Mouse (Mus musculus) lung, embryonic 14.5 days (tissue): Measurements from ENCODE around the gene Rpl31. TPM values are rescaled to one million over a fixed set of nuclear protein-coding genes. Genes with fewer than 3 reads are reported as not detected.

Experiments used
- ATAC-seq: fragments of 200-750 bp; cut with Nextera tagmentation; 2 replicates; pipeline ENCODE4 v1.8.0; 2017; ENCODE audit warnings: mild to moderate bottlenecking, moderate TSS enrichment, moderate library complexity; ENCODE audit not compliant: insufficient read depth
- DNase-seq: peaks from one replicate; pipeline ENCODE4 v3.0.0-alpha.2; 2015
- H3K27ac ChIP-seq: fragments of 300-500 bp; sonication (generic); 2 replicates; pipeline ENCODE4 v1.5.1; 2014; ENCODE audit warnings: low read depth, mild to moderate bottlenecking, moderate library complexity
- H3K27me3 ChIP-seq: fragments of 300-500 bp; sonication (generic); 2 replicates; pipeline ENCODE4 v1.6.1; 2014; ENCODE audit warnings: low read length, control low read depth; ENCODE audit not compliant: insufficient read depth
- H3K36me3 ChIP-seq: fragments of 300-500 bp; sonication (generic); 2 replicates; pipeline ENCODE4 v1.6.1; 2014; ENCODE audit warnings: control low read depth; ENCODE audit not compliant: insufficient read depth
- H3K4me1 ChIP-seq: fragments of 300-500 bp; sonication (generic); 2 replicates; pipeline ENCODE4 v1.6.1; 2014; ENCODE audit warnings: antibody characterized with exemption, control low read depth; ENCODE audit not compliant: insufficient read depth
- H3K4me2 ChIP-seq: fragments of 300-500 bp; sonication (generic); 2 replicates; pipeline ENCODE4 v1.6.1; 2014; ENCODE audit warnings: mild to moderate bottlenecking
- H3K4me3 ChIP-seq: fragments of 300-500 bp; sonication (generic); 2 replicates; pipeline ENCODE4 v1.5.1; 2014; ENCODE audit warnings: low read depth, low read length
- H3K9ac ChIP-seq: fragments of 300-500 bp; sonication (generic); 2 replicates; pipeline ENCODE4 v1.6.1; 2014
- H3K9me3 ChIP-seq: fragments of 300-500 bp; sonication (generic); 2 replicates; pipeline ENCODE4 v1.6.1; 2016; ENCODE audit warnings: low read depth, low read length, control low read depth
- CTCF ChIP-seq: IDR thresholded peaks from 2 replicates; pipeline ENCODE4 v1.5.1; 2016; ENCODE audit warnings: antibody characterized with exemption, low read depth
- WGBS: fragments of 180-500 bp; shearing (Covaris S2); extraction: QIAGEN DNeasy Blood & Tissue Kit; methylation state at CpG from one replicate; pipeline ENCODE4 v1.1.7; 2014; 5-methylcytosine and 5-hydroxymethylcytosine counted together
- polyA plus RNA-seq: library from polyadenylated mRNA; unstranded; fragments of >200 nt; fragmentation: Nextera tagmentation; extraction: Ambion mirVana; gene quantifications from 2 replicates; pipeline ENCODE4 v1.2.1, GENCODE M21; 2014

Gene Rpl31
- polyA plus RNA-seq, 1 experiment from 2014 or later, result 719 TPM

GRCm38 (mm10) chr1:39365562-39365961, 2.1 kb upstream of the Rpl31 start:
- Histone ChIP-seq H3K4me2 (no peak overlapping the region), H3K9me3 (no peaks in the 10 kb centered on the region), H3K4me3 (no peak overlapping the region), H3K27me3 (no peaks in the 10 kb centered on the region), H3K27ac (no peak overlapping the region), H3K4me1 (0 out of 2 replicates have a peak, but pooled peaks cover 3% of the 10 kb centered on the region), H3K9ac (no peak overlapping the region), H3K36me3 (peaks cover 12% of the 10 kb centered on the region)
- 88% methylated on average over 1 of the region's 1 CpGs for WGBS
- TF ChIP-seq CTCF, result no peak
- DNase-seq, result no peak
- no peak for ATAC-seq

- no peak for TF ChIP-seq CTCF
- H3K27me3 ChIP-seq, result no peaks in the 10 kb centered on the region
- ATAC-seq (peak; percentile 26; the same call in 1 of the 2 replicates), DNase-seq (no peak)
- H3K9ac ChIP-seq, result peak overlapping the region; percentile 45
- H3K4me3 ChIP-seq, result peak overlapping the region; percentile 87
- 0 out of 2 replicates have a peak, but pooled peaks cover 3% of the 10 kb centered on the region for H3K4me1 ChIP-seq
- H3K27ac ChIP-seq, result no peak overlapping the region
- no peaks in the 10 kb centered on the region for H3K9me3 ChIP-seq
- WGBS, result 24% methylated on average over 6 of the region's 6 CpGs
- peaks cover 27% of the 10 kb centered on the region for H3K36me3 ChIP-seq
- peak overlapping the region; percentile 67 for H3K4me2 ChIP-seq
Measured at GRCm38 (mm10) chr1:39367045-39367444, 597 bp upstream of the Rpl31 start.

- DNase-seq (no peak), ATAC-seq (peak; percentile 39)
- H3K27ac ChIP-seq, result peak overlapping the region; percentile 91
- no peaks in the 10 kb centered on the region for H3K27me3 ChIP-seq
- no peak for TF ChIP-seq CTCF
- peak overlapping the region; percentile 98 for H3K9ac ChIP-seq
- peaks cover 40% of the 10 kb centered on the region for H3K36me3 ChIP-seq
- H3K4me2 ChIP-seq, result peak overlapping the region; percentile 92
- under 1% methylated on average over 34 of the region's 34 CpGs for WGBS
- H3K4me3 ChIP-seq, result peak overlapping the region; percentile 87
- H3K9me3 ChIP-seq, result no peaks in the 10 kb centered on the region
- H3K4me1 ChIP-seq, result 0 out of 2 replicates have a peak, but pooled peaks cover 3% of the 10 kb centered on the region
Measured at GRCm38 (mm10) chr1:39368267-39368841, 712 bp downstream of the Rpl31 start.

- TF ChIP-seq CTCF, result no peak
- WGBS, result 79% methylated on average over 6 of the region's 6 CpGs
Measured at GRCm38 (mm10) chr1:39370431-39370830, 2.8 kb downstream of the Rpl31 start.

GRCm38 (mm10) chr1:39372220-39372843, 4.7 kb downstream of the Rpl31 start:
- Histone ChIP-seq H3K9me3 (no peaks in the 10 kb centered on the region), H3K36me3 (peaks cover 62% of the 10 kb centered on the region), H3K4me3 (no peak overlapping the region), H3K4me1 (0 out of 2 replicates have a peak, but pooled peaks cover 3% of the 10 kb centered on the region), H3K9ac (no peak overlapping the region), H3K4me2 (no peak overlapping the region), H3K27me3 (no peaks in the 10 kb centered on the region), H3K27ac (no peak overlapping the region)
- ATAC-seq (no peak), DNase-seq (no peak)
- 75% methylated on average over 8 of the region's 8 CpGs for WGBS
- no peak for TF ChIP-seq CTCF

More at GRCm38 (mm10) chr1:39370431-39370830, 2.8 kb downstream of the Rpl31 start:
- Histone ChIP-seq H3K4me1 (0 out of 2 replicates have a peak, but pooled peaks cover 3% of the 10 kb centered on the region), H3K27ac (no peak overlapping the region), H3K4me2 (no peak overlapping the region), H3K9ac (no peak overlapping the region), H3K9me3 (no peaks in the 10 kb centered on the region), H3K36me3 (peaks cover 56% of the 10 kb centered on the region), H3K27me3 (no peaks in the 10 kb centered on the region), H3K4me3 (no peak overlapping the region)
- ATAC-seq (no peak), DNase-seq (no peak)

- DNase-seq, result no peak
- no peak overlapping the region for H3K4me3 ChIP-seq
- no peak overlapping the region for H3K4me2 ChIP-seq
- WGBS, result 68% methylated on average over 4 of the region's 4 CpGs
- H3K9me3 ChIP-seq, result no peaks in the 10 kb centered on the region
- no peak overlapping the region for H3K27ac ChIP-seq
- H3K36me3 ChIP-seq, result peaks cover 62% of the 10 kb centered on the region
- no peaks in the 10 kb centered on the region for H3K27me3 ChIP-seq
- no peak for ATAC-seq
- TF ChIP-seq CTCF, result no peak
- no peak overlapping the region for H3K9ac ChIP-seq
- 0 out of 2 replicates have a peak, but pooled peaks cover 3% of the 10 kb centered on the region for H3K4me1 ChIP-seq
Measured at GRCm38 (mm10) chr1:39373378-39373777, 5.7 kb downstream of the Rpl31 start.

GRCm38 (mm10) chr1:39374231-39374809, 6.7 kb downstream of the Rpl31 start:
- no peak overlapping the region for H3K4me2 ChIP-seq
- TF ChIP-seq CTCF, result no peak
- H3K27ac ChIP-seq, result no peak overlapping the region
- no peak for ATAC-seq
- no peaks in the 10 kb centered on the region for H3K9me3 ChIP-seq
- no peak overlapping the region for H3K4me3 ChIP-seq
- H3K9ac ChIP-seq, result no peak overlapping the region
- WGBS, result 80% methylated on average over 5 of the region's 5 CpGs
- peaks cover 62% of the 10 kb centered on the region for H3K36me3 ChIP-seq
- no peaks in the 10 kb centered on the region for H3K27me3 ChIP-seq
- H3K4me1 ChIP-seq, result 0 out of 2 replicates have a peak, but pooled peaks cover 3% of the 10 kb centered on the region
- DNase-seq, result no peak
